Mouse (Mus musculus) brain, embryonic 14.5 days (tissue): Measurements from ENCODE around the gene Nkpd1.

ENCODE experiments used
- CTCF ChIP-seq: fragments of 200-500 bp; IDR thresholded peaks from 2 replicates; pipeline ENCODE4 v1.5.1; 2012; ENCODE audit warnings: inconsistent platforms, mild to moderate bottlenecking, moderate library complexity, borderline replicate concordance; ENCODE audit not compliant: insufficient read depth, insufficient read length; ENCODE audit errors: extremely low read depth
- POLR2A ChIP-seq: fragments of 200-500 bp; IDR thresholded peaks from 2 replicates; pipeline ENCODE4 v1.6.1; 2012; ENCODE audit warnings: mild to moderate bottlenecking, inconsistent platforms, borderline replicate concordance; ENCODE audit not compliant: poor library complexity, insufficient read depth, insufficient read length, severe bottlenecking; ENCODE audit errors: extremely low read depth

DNA sequence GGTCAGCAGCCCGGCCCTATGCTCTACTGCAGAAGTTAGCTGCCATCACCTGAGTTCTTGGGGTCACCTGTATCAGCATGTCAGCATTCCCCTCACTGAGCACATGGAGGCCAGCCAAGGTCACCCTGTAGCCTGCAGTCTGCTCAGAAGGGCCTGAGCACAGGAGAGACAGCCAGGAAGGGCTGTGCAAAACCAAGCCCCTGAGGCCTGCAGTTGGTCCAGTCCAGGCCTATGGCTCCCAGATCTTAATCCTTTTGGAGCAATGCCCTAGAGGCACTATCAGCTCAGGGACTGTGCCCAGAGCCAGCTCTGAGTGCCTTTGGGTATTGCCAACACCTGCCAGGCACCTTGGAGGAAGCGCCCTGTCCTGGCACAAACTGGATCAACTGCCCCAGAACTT lies 39.4 kb downstream of the Nkpd1 start:
- no peak for TF ChIP-seq CTCF
- TF ChIP-seq POLR2A: no peak
